Mouse (Mus musculus): ENCODE measurements at regions not wholly inside any gene's neighbourhood (a gene's known extent, or its start where the extent isn't known, plus 50 kb on each side); places are given as distances from the start of the nearest gene placed in this dataset.
"Not testable (repeated sequence)": the region's sequence is repeated elsewhere in the genome, so short reads cannot be mapped to it uniquely, and the experiment has no call there.

DNA sequence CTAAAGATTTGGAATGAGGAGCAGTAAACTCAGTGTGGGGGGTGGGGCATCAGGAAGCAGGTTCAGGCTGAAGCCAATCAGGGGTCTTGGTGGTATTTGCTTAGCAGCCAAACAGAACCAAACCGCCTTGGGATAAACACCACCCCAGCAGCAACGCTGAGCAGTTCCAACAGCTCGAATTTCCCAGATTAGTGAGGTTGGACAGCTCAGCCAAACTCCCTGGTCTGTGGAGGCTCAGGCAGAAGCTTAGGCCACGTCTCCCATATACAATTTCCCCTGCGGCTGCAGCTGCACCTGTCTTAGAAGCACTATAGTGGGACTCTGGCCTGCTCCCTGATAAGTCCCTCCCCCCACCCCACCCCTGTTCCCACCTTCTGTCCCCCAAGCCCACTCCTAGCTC is 156.3 kb upstream of the Rpl38 start:
- H3K4me1 ChIP-seq = peaks cover 36% of the 10 kb centered on the region
- H3K9me3 ChIP-seq (replicated peaks) = no peaks in the 10 kb centered on the region
- 17% methylated on average over 5 of the region's 5 CpGs for WGBS
- H3K36me3 ChIP-seq = no peaks in the 10 kb centered on the region
- peaks cover 12% of the 10 kb centered on the region for H3K27me3 ChIP-seq (ENCODE audit: low read depth, poor library complexity, severe bottlenecking)
- H3K27ac ChIP-seq (replicated peaks) = no peak overlapping the region
- no peak overlapping the region for H3K4me3 ChIP-seq
- DNase-seq (ENCODE audit: low spot score) = no peak

- H3K27ac ChIP-seq (replicated peaks) = peak overlapping the region; percentile 70
- no peaks in the 10 kb centered on the region for H3K36me3 ChIP-seq
Observed at GRCm38 (mm10) chr11:114502562-114502961, 165.8 kb upstream of the Rpl38 start.

DNA sequence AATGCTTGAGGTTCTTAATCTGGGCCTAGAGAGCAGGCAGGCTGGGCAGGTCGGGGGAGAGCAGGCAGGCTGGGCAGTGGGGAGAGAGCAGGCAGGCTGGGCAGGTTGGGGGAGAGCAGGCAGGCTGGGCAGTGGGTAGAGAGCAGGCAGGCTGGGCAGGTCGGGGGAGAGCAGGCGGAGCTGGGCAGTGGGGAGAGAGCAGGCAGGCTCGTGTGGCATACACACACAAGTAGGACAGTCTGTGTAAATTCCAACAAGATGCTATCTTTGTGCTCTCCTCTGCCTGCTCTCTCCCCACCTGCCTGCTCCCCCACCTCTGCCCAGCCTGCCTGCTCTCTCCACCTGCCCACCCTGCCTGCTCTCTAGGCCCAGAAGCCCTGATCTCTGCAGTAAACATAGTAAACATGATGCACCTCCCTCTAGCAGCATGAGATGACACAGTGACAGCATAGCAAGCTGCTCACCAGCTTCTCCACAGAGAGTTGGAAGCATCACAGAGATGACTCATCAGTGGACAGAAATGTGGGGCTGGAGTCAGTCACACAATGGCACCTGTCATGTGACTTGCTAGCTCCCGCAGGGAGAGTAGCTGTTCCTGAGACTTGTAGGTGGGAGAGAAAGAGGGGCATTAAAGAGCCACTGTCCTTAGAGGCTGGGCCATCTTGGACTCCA is 166.3 kb upstream of the Rpl38 start:
- H3K9me3 ChIP-seq (replicated peaks) = no peaks in the 10 kb centered on the region

More at GRCm38 (mm10) chr11:114502562-114502961, 165.8 kb upstream of the Rpl38 start:
- peaks cover 19% of the 10 kb centered on the region for H3K4me1 ChIP-seq
- 24% methylated on average over 5 of the region's 5 CpGs for WGBS
- DNase-seq (ENCODE audit: low spot score) = peak; percentile 27
- no peaks in the 10 kb centered on the region for H3K9me3 ChIP-seq (replicated peaks)
- peaks cover 9% of the 10 kb centered on the region; the same call in 1 of the 2 replicates for H3K27me3 ChIP-seq (ENCODE audit: low read depth, poor library complexity, severe bottlenecking)
- H3K4me3 ChIP-seq = no peak overlapping the region

DNA sequence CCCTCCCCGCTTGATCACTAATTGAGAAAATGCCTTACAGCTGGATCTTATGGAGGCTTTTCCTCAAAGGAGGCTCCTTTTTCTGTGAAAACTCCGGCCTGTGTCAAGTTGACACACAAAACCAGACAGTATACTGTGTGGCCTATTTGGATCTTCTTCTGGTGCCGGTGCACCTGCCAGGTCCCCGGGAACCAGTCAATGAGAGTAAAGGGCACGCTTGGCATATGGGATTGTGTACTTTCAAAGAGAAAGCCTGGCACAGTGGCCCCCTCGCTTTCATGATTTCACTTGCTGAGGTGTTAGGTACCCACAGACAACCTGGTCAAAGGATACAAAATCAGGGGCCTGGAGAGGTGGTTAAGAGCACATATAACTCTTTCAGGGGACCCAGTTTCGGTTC is 167.9 kb upstream of the Rpl38 start:
- no peaks in the 10 kb centered on the region for H3K9me3 ChIP-seq (replicated peaks)
- H3K27me3 ChIP-seq (ENCODE audit: low read depth, poor library complexity, severe bottlenecking) = peaks cover 11% of the 10 kb centered on the region; the same call in 1 of the 2 replicates
- peaks cover 19% of the 10 kb centered on the region for H3K4me1 ChIP-seq
- WGBS = 92% methylated on average over 7 of the region's 7 CpGs
- no peak for DNase-seq (ENCODE audit: low spot score)
- H3K36me3 ChIP-seq = no peaks in the 10 kb centered on the region
- H3K27ac ChIP-seq (replicated peaks) = no peak overlapping the region
- H3K4me3 ChIP-seq = no peak overlapping the region

More for the DNA sequence above, 166.3 kb upstream of the Rpl38 start:
- DNase-seq (ENCODE audit: low spot score) = no peak
- WGBS = 43% methylated on average over 5 of the region's 5 CpGs
- Histone ChIP-seq H3K36me3 (no peaks in the 10 kb centered on the region), H3K27ac (replicated peaks) (peak overlapping the region; percentile 70), H3K27me3 (ENCODE audit: low read depth, poor library complexity, severe bottlenecking) (peaks cover 9% of the 10 kb centered on the region; the same call in 1 of the 2 replicates), H3K4me1 (peaks cover 19% of the 10 kb centered on the region), H3K4me3 (no peak overlapping the region)

DNA sequence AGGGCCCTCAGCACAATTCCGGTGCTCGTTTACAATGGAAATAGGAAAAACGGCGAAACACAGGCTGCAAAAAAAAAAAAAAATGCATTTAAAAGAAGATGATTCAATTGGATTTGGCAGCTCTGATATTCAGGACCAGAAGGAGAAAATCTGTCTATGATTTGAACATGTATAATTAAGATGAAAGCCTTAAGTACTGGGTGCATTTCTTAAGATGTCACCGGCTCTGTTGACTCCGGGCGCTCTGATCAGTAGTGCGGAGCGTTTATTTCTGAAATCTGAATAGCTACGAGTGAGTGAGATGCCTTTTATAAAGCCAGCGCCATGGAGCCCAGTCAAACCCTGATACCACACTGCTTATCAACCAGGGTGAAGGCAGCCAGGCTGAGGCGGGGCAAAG is 168.7 kb upstream of the Rpl38 start:
- no peaks in the 10 kb centered on the region for H3K36me3 ChIP-seq
- H3K27ac ChIP-seq (replicated peaks) = no peak overlapping the region
- peaks cover 19% of the 10 kb centered on the region for H3K4me1 ChIP-seq
- no peak overlapping the region for H3K4me3 ChIP-seq
- H3K27me3 ChIP-seq (ENCODE audit: low read depth, poor library complexity, severe bottlenecking) = peaks cover 18% of the 10 kb centered on the region; the same call in 1 of the 2 replicates
- H3K9me3 ChIP-seq (replicated peaks) = no peaks in the 10 kb centered on the region
- 90% methylated on average over 12 of the region's 12 CpGs for WGBS
- DNase-seq (ENCODE audit: low spot score) = no peak

DNA sequence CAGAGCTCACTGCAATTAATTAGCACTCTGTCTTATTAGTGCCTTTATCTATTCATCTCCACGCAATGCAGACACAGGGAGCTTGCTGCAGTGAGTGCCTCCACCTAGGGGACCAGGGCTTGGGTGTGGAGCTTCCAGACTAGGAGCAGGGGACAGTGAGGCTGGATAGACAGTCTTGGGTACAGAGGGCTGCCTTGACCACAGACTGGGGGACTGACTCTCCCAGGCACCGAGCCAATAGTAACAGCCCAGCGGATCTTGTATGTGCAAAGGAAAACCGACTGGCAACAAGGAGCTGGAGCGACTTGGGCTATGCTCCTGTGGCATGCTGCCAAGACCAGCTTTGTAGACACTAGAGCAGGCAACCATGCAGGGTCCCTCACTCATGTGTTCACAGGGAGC is 172.8 kb upstream of the Rpl38 start:
- Histone ChIP-seq H3K4me1 (no peaks in the 10 kb centered on the region), H3K36me3 (no peaks in the 10 kb centered on the region), H3K27ac (replicated peaks) (no peak overlapping the region), H3K27me3 (ENCODE audit: low read depth, poor library complexity, severe bottlenecking) (peaks cover 38% of the 10 kb centered on the region), H3K4me3 (no peak overlapping the region), H3K9me3 (replicated peaks) (no peaks in the 10 kb centered on the region)
- DNase-seq (ENCODE audit: low spot score) = no peak
- 73% methylated on average over 5 of the region's 5 CpGs for WGBS

- no peaks in the 10 kb centered on the region for H3K9me3 ChIP-seq (replicated peaks)
- H3K4me3 ChIP-seq = no peak overlapping the region
- H3K27me3 ChIP-seq (ENCODE audit: low read depth, poor library complexity, severe bottlenecking) = peaks cover 44% of the 10 kb centered on the region
- 58% methylated on average over 8 of the region's 8 CpGs for WGBS
- DNase-seq (ENCODE audit: low spot score) = no peak
- H3K4me1 ChIP-seq = peaks cover 31% of the 10 kb centered on the region
- H3K27ac ChIP-seq (replicated peaks) = no peak overlapping the region
- no peaks in the 10 kb centered on the region for H3K36me3 ChIP-seq
Observed at GRCm38 (mm10) chr11:114486455-114486854, 181.9 kb upstream of the Rpl38 start.

- H3K36me3 ChIP-seq = no peaks in the 10 kb centered on the region
- peaks cover 38% of the 10 kb centered on the region for H3K27me3 ChIP-seq (ENCODE audit: low read depth, poor library complexity, severe bottlenecking)
- no peaks in the 10 kb centered on the region for H3K9me3 ChIP-seq (replicated peaks)
- H3K27ac ChIP-seq (replicated peaks) = no peak overlapping the region
- 69% methylated on average over 15 of the region's 15 CpGs for WGBS
- H3K4me1 ChIP-seq = peaks cover 31% of the 10 kb centered on the region
- H3K4me3 ChIP-seq = no peak overlapping the region
- DNase-seq (ENCODE audit: low spot score) = no peak
Observed at GRCm38 (mm10) chr11:114485429-114485828, 182.9 kb upstream of the Rpl38 start.

DNA sequence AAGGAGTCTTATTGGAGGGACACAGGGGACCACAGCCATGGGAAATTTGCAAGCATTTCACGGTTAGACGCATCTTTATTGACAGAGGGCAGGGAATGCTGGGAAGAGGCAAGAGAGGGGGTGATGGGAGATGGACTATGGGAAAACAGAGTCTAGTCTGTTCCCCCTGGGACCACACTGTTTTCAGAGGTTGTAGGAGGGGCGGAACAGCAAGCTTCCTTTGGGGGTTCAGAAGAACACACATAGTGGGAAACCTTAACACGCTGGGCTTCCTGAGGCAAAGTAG is 183.7 kb upstream of the Rpl38 start:
- Histone ChIP-seq H3K27me3 (ENCODE audit: low read depth, poor library complexity, severe bottlenecking) (peaks cover 32% of the 10 kb centered on the region), H3K36me3 (no peaks in the 10 kb centered on the region), H3K4me3 (no peak overlapping the region), H3K9me3 (replicated peaks) (no peaks in the 10 kb centered on the region), H3K27ac (replicated peaks) (0 out of 2 replicates have a peak overlapping the region, but pooled peaks have one; percentile 38), H3K4me1 (peaks cover 37% of the 10 kb centered on the region)
- 81% methylated on average over 4 of the region's 4 CpGs for WGBS
- no peak for DNase-seq (ENCODE audit: low spot score)

DNA sequence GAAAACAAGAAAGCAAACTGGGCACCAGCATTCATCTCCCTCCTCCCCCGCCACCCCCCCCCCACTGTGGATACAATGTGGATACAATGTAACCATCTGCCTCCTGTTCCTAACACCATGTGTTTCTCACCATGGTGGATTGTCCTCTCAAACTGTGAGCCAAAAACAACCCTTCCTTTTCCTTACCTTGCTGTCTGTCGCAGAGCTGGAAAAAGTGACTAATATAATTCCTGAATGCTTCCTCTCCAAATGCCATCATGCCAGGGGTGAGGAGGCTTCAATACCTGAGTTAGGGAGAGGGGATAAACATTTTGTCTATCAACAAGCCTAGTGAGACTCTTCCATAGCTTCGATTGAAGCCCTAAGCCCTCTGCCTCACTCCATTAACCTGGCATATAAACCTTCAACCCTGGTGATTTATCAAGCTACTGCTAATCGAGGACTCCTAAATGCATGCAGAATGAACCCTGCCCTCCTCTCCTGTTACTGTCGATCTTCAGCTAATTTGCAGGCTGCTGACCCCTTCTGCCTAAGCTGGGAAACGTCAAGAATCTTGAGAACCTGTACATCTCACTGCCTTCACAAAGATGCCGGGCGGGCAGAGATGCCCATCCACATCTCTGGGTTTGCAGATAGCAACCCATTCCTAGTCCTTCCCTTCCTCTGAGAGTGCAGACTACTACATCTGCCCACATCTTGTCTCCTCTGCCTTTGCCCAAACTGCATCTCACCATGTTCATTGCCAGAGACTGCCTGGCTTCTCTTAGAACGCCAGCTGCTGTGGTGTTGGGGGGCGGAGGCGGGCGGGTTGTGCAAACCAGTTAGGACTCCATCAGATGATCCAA is 184.3 kb upstream of the Rpl38 start:
- H3K27me3 ChIP-seq (ENCODE audit: low read depth, poor library complexity, severe bottlenecking) = peaks cover 26% of the 10 kb centered on the region
- peak overlapping the region; percentile 38; the same call in 1 of the 2 replicates for H3K27ac ChIP-seq (replicated peaks)
- H3K9me3 ChIP-seq (replicated peaks) = no peaks in the 10 kb centered on the region
- no peaks in the 10 kb centered on the region for H3K36me3 ChIP-seq
- peaks cover 39% of the 10 kb centered on the region for H3K4me1 ChIP-seq
- no peak for DNase-seq (ENCODE audit: low spot score)
- 81% methylated on average over 12 of the region's 12 CpGs for WGBS
- no peak overlapping the region for H3K4me3 ChIP-seq

DNA sequence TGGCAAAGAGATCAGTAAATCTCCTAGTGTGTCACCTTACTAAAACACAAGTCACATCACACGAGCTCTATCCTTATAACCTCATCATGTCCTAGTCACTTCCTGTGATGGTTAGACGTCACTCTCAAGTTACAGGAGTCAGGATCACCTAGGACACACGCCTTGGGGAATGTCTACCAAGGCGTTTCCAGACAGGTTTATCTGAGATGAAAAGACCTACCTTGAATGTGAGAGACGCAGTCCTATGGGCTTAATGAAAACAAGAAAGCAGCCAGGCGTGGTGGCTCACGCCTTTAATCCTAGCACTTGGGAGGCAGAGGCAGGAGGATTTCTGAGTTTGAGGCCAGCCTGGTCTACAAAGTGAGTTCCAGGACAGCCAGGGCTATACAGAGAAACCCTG is 185.0 kb upstream of the Rpl38 start:
- Histone ChIP-seq H3K4me1 (peaks cover 46% of the 10 kb centered on the region), H3K27me3 (ENCODE audit: low read depth, poor library complexity, severe bottlenecking) (peaks cover 23% of the 10 kb centered on the region)
- H3K36me3 ChIP-seq; H3K4me3 ChIP-seq; H3K27ac ChIP-seq (replicated peaks); H3K9me3 ChIP-seq (replicated peaks); DNase-seq (ENCODE audit: low spot score): not testable (repeated sequence)
- 86% methylated on average over 7 of the region's 7 CpGs for WGBS

- 77% methylated on average over 10 of the region's 10 CpGs for WGBS
- peak; percentile 40 for DNase-seq (ENCODE audit: low spot score)
- Histone ChIP-seq H3K4me1 (peaks cover 48% of the 10 kb centered on the region), H3K9me3 (replicated peaks) (no peaks in the 10 kb centered on the region), H3K36me3 (no peaks in the 10 kb centered on the region), H3K27me3 (ENCODE audit: low read depth, poor library complexity, severe bottlenecking) (peaks cover 17% of the 10 kb centered on the region), H3K4me3 (no peak overlapping the region), H3K27ac (replicated peaks) (no peak overlapping the region)
Observed at GRCm38 (mm10) chr11:114482070-114482469, 186.3 kb upstream of the Rpl38 start.

DNA sequence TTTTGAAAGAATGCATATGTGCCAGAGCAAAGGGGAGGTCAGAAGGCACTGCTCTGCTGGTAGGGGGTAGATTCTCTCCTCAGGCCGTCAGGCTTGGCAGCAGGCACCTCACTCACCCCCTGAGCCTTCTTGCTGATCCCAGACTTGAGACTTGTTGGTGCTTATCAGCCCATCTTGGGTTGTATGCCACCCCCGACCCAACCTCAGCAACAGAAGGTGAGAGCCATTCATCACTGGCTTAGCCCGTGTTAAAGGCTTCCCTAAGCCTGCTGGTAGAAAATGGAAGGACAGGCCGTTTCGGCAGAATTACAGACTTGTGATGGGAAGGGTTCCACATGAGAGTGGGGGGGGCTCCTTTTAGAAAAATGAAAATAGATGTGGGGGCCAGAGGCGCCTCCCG is 187.3 kb upstream of the Rpl38 start:
- no peak for DNase-seq (ENCODE audit: low spot score)
- no peak overlapping the region for H3K4me3 ChIP-seq
- H3K27ac ChIP-seq (replicated peaks) = no peak overlapping the region
- H3K9me3 ChIP-seq (replicated peaks) = no peaks in the 10 kb centered on the region
- 64% methylated on average over 7 of the region's 7 CpGs for WGBS
- H3K36me3 ChIP-seq = no peaks in the 10 kb centered on the region
- H3K4me1 ChIP-seq = peaks cover 47% of the 10 kb centered on the region
- H3K27me3 ChIP-seq (ENCODE audit: low read depth, poor library complexity, severe bottlenecking) = peaks cover 18% of the 10 kb centered on the region

Measured in midbrain, embryonic 10.5 days (tissue).